Mouse (Mus musculus) 416B (cell line): ENCODE measurements around the gene Fut1.
A peak's percentile ranks its signal among the peaks of the same experiment; 100 is the strongest.

Source experiments
- DNase-seq: peaks from one replicate; pipeline ENCODE4 v3.0.0; 2011; ENCODE audit warnings: low read depth

Fut1 gene

DNA sequence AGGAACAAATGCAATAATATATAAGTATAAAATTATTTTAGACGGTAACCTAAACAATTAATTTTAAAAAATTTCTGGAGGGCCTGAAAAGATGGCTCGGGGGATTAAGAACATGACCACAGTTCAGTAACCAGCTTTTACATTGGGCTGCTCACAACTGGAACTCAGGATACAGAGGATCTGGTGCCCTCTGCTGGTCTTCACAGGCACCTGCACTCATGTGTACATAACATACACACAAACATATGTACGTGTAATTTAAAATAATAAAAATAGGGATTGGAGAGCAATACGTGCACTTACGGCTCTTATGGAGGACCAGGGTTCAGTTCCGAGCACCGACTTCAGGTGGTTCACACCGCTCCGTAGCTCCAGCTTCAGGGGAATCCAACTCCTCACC lies 51.8 kb downstream of the Fut1 start:
- DNase-seq, result peak; percentile 67
